Mouse (Mus musculus): ENCODE measurements at regions not wholly inside any gene's neighbourhood (a gene's known extent, or its start where the extent isn't known, plus 50 kb on each side); places are given as distances from the start of the nearest gene placed in this dataset.

DNA sequence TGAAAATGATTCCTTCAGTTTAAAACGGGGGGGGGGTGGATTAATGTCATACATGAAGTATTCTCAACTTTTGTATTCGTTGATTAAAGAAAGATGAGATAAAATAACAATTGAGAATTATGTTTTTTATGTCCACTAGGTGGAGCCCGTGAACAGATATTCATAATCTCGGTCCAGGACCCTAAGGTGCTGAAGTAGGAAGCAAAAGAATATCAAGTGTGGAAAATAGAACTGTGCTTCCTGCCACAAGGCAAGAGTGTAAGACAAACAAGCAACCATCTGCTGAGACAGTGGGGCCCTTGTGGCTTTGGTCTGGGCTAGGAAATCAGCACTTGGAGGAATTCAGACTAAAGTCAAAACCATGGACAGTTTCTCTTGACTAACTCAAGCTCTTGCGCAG, 50.9 kb upstream of the Kap start:
- Histone ChIP-seq H3K27me3 (ENCODE audit: insufficient read depth, low read length) (no peaks in the 10 kb centered on the region), H3K27ac (no peak overlapping the region)
- TF ChIP-seq CTCF (IDR thresholded peaks at IDR 0.05; ENCODE audit: low read depth), result peak; percentile 68

DNA sequence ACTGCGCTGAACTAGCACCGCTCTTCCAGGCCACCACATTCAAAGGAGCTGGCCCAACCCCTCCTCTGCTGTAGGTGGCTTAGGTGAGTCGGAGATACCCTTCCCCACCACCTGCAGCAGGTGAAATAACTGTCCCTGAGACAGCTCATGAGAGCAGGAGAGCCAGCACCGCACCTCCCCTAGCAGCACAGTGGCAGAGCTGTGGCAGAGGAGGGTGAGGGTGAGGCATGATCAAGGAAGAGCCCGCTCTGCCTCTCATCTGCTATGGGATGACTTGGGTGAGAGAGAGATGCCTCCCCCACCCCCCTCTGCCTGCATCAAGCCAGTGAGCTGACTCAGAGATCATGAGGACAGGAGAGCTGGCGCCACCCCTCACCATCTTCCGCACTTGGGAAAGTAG, 81.1 kb upstream of the Kap start:
- DNase-seq (ENCODE audit: low spot score) (no peak), ATAC-seq (no peak)
- Histone ChIP-seq H3K4me2 (ENCODE audit: low read depth, low read length) (no peak overlapping the region), H3K9ac (replicated peaks; ENCODE audit: low read length) (no peak overlapping the region), H3K9me3 (ENCODE audit: low read length) (no peaks in the 10 kb centered on the region), H3K27ac (no peak overlapping the region), H3K36me3 (ENCODE audit: insufficient read depth, low read length) (no peaks in the 10 kb centered on the region), H3K4me1 (ENCODE audit: insufficient read depth, low read length) (no peaks in the 10 kb centered on the region), H3K27me3 (ENCODE audit: insufficient read depth, low read length) (no peaks in the 10 kb centered on the region), H3K4me3 (ENCODE audit: low read length) (no peak overlapping the region)
- 85% methylated on average over 7 of the region's 7 CpGs for WGBS
- TF ChIP-seq CTCF (IDR thresholded peaks at IDR 0.05; ENCODE audit: low read depth), result no peak

More for the DNA sequence above, 50.9 kb upstream of the Kap start:
- H3K36me3 ChIP-seq (ENCODE audit: insufficient read depth, low read length), result no peaks in the 10 kb centered on the region
- no peak overlapping the region for H3K4me2 ChIP-seq (ENCODE audit: low read depth, low read length)
- no peak overlapping the region for H3K9ac ChIP-seq (replicated peaks; ENCODE audit: low read length)
- no peaks in the 10 kb centered on the region for H3K9me3 ChIP-seq (ENCODE audit: low read length)
- no peaks in the 10 kb centered on the region for H3K4me1 ChIP-seq (ENCODE audit: insufficient read depth, low read length)
- DNase-seq (ENCODE audit: low spot score) (peak; percentile 69), ATAC-seq (0 out of 2 replicates have a peak, but pooled peaks have one; percentile 29)
- WGBS, result 30% methylated on average over 5 of the region's 5 CpGs
- H3K4me3 ChIP-seq (ENCODE audit: low read length), result no peak overlapping the region

DNA sequence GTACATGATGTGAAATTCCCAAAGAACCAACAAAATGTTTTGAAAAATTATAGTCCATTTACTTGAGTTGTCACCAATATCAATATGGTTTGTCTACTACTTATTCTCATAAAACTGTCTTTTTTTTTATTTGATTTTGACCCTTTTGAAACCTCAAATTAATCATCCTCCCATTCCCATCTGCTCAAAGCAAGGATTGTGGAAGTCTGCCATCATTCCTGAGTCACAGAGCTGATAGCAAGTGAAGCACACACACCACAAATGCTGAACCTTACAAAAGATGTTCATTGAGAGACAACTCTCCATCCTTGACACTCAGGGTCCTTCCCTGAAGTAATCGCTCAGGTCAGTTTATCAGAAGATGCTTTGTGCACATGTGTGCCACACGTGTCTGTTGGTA, 82.1 kb upstream of the Kap start:
- TF ChIP-seq CTCF (IDR thresholded peaks at IDR 0.05; ENCODE audit: low read depth), result no peak
- 95% methylated on average over 2 of the region's 2 CpGs for WGBS
- no peak overlapping the region for H3K9ac ChIP-seq (replicated peaks; ENCODE audit: low read length)
- H3K27ac ChIP-seq, result no peak overlapping the region
- H3K4me2 ChIP-seq (ENCODE audit: low read depth, low read length), result no peak overlapping the region
- no peaks in the 10 kb centered on the region for H3K9me3 ChIP-seq (ENCODE audit: low read length)
- H3K4me3 ChIP-seq (ENCODE audit: low read length), result no peak overlapping the region
- no peaks in the 10 kb centered on the region for H3K4me1 ChIP-seq (ENCODE audit: insufficient read depth, low read length)
- H3K36me3 ChIP-seq (ENCODE audit: insufficient read depth, low read length), result no peaks in the 10 kb centered on the region
- no peaks in the 10 kb centered on the region for H3K27me3 ChIP-seq (ENCODE audit: insufficient read depth, low read length)
- ATAC-seq (no peak), DNase-seq (ENCODE audit: low spot score) (no peak)

DNA sequence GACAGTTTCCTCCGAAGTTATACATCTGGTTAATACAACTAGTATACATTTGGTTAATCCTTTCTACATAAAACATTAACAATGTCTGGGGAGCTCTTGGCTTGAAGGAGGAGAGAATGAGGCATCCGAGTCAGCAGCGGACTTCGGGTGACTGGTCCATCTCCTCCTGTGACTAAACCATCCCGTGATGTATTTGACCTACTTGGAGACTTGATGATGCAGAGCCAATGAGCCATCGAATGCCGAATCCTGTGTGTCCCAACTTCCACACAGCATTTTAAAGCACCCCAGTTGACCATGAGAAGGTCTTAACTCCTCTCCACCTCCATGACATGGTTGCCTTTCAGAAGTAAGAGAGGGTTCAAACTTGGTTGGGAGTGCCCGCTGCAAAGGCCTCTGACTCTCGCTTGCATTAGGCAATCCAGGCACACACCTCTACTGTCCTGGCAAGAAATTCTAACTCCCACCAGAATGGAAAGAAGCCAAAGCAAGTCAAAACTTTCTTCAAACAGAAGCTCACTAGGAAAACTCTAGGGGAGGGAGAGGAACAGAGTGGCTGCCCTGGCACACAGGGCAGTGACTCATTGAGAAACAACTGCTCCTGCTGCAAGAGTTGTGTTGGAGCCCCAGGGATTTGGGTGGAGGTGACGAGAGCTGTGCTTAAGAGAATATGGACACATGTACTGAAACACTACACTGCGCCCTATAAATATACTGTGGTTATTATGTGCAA, 75.4 kb upstream of the Etv6 start:
- H3K4me3 ChIP-seq (ENCODE audit: low read length), result no peak overlapping the region
- peak; percentile 45 for ATAC-seq
- no peak for DNase-seq (ENCODE audit: low spot score)
- 83% methylated on average over 11 of the region's 11 CpGs for WGBS
- H3K4me2 ChIP-seq (ENCODE audit: low read depth, low read length), result no peak overlapping the region
- H3K4me1 ChIP-seq (ENCODE audit: insufficient read depth, low read length), result no peaks in the 10 kb centered on the region
- H3K27me3 ChIP-seq (ENCODE audit: insufficient read depth, low read length), result no peaks in the 10 kb centered on the region
- no peaks in the 10 kb centered on the region for H3K9me3 ChIP-seq (ENCODE audit: low read length)
- no peak for TF ChIP-seq CTCF (IDR thresholded peaks at IDR 0.05; ENCODE audit: low read depth)
- H3K36me3 ChIP-seq (ENCODE audit: insufficient read depth, low read length), result no peaks in the 10 kb centered on the region
- no peak overlapping the region for H3K27ac ChIP-seq
- H3K9ac ChIP-seq (replicated peaks; ENCODE audit: low read length), result no peak overlapping the region

DNA sequence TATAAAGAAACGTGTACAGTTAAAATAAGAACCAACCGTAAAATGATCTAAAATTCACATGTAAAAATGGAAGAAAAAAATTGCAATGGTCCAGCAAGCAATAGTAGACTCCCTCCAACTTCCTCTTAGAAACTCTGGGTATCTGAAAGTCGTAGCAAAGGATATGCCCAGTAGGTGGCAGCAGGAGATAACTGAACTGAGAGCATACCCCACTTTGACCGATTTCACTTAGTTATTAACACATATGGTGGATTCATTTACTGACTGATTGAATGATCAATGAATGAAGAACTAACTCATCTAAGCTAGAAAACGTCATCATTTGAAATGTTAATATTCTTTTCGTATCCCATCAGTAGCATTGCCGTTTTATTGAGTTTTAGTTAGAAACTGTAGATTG, 74.8 kb upstream of the Etv6 start:
- H3K27ac ChIP-seq, result no peak overlapping the region
- H3K9ac ChIP-seq (replicated peaks; ENCODE audit: low read length), result no peak overlapping the region
- H3K4me3 ChIP-seq (ENCODE audit: low read length), result no peak overlapping the region
- no peaks in the 10 kb centered on the region for H3K27me3 ChIP-seq (ENCODE audit: insufficient read depth, low read length)
- no peaks in the 10 kb centered on the region for H3K4me1 ChIP-seq (ENCODE audit: insufficient read depth, low read length)
- no peak overlapping the region for H3K4me2 ChIP-seq (ENCODE audit: low read depth, low read length)
- ATAC-seq, result peak; percentile 81
- H3K36me3 ChIP-seq (ENCODE audit: insufficient read depth, low read length), result no peaks in the 10 kb centered on the region
- WGBS, result 25% methylated on average over 7 of the region's 7 CpGs
- peak; percentile 87 for DNase-seq (ENCODE audit: low spot score)
- peak; percentile 92 for TF ChIP-seq CTCF (IDR thresholded peaks at IDR 0.05; ENCODE audit: low read depth)
- H3K9me3 ChIP-seq (ENCODE audit: low read length), result no peaks in the 10 kb centered on the region

DNA sequence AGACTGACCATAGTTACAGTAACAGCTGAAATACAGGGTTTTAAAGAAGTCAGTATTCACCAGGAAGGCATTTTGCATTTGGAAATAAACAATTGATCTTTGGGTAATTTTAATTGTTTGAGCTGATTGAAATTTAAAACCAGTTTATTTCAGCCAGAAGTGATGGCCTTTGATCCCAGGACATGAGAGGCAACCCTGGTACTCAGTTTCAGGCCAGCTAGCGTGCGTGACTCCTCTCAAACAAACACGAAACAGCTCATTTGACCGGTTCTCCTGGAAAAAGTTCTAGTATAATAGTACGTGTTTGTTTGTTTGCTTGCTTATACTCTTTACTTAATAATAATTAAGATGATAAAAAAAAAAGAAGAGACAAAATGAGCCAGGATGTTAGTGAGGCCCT, 72.9 kb upstream of the Etv6 start:
- Histone ChIP-seq H3K9me3 (ENCODE audit: low read length) (no peaks in the 10 kb centered on the region), H3K4me1 (ENCODE audit: insufficient read depth, low read length) (no peaks in the 10 kb centered on the region), H3K27ac (no peak overlapping the region), H3K9ac (replicated peaks; ENCODE audit: low read length) (no peak overlapping the region), H3K27me3 (ENCODE audit: insufficient read depth, low read length) (no peaks in the 10 kb centered on the region), H3K4me3 (ENCODE audit: low read length) (no peak overlapping the region), H3K36me3 (ENCODE audit: insufficient read depth, low read length) (no peaks in the 10 kb centered on the region), H3K4me2 (ENCODE audit: low read depth, low read length) (no peak overlapping the region)
- no peak for TF ChIP-seq CTCF (IDR thresholded peaks at IDR 0.05; ENCODE audit: low read depth)
- ATAC-seq (no peak), DNase-seq (ENCODE audit: low spot score) (no peak)
- WGBS, result 89% methylated on average over 5 of the region's 5 CpGs

DNA sequence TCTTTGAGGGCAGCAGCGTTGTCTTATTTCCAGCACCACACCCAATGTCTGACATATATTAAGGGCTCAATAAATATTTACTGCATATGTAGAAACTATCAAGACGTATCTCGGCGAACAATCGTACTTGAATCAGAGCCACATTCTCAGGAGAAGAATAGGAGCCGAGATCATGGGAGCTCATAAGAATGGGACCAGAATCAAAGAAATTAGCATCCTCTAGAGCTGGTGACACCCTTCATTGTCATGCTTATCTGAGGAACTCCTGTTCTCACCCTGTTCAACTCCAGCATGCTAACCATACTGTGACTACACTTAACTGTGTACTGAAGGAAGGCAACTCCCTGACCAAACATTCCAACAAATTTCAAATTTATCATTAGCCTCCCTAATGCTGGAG, 72.2 kb upstream of the Etv6 start:
- H3K4me2 ChIP-seq (ENCODE audit: low read depth, low read length), result no peak overlapping the region
- H3K4me3 ChIP-seq (ENCODE audit: low read length), result no peak overlapping the region
- no peaks in the 10 kb centered on the region for H3K36me3 ChIP-seq (ENCODE audit: insufficient read depth, low read length)
- no peak for DNase-seq (ENCODE audit: low spot score)
- no peak for ATAC-seq
- H3K9me3 ChIP-seq (ENCODE audit: low read length), result no peaks in the 10 kb centered on the region
- 73% methylated on average over 6 of the region's 6 CpGs for WGBS
- TF ChIP-seq CTCF (IDR thresholded peaks at IDR 0.05; ENCODE audit: low read depth), result no peak
- no peak overlapping the region for H3K9ac ChIP-seq (replicated peaks; ENCODE audit: low read length)
- H3K27ac ChIP-seq, result no peak overlapping the region
- no peaks in the 10 kb centered on the region for H3K27me3 ChIP-seq (ENCODE audit: insufficient read depth, low read length)
- no peaks in the 10 kb centered on the region for H3K4me1 ChIP-seq (ENCODE audit: insufficient read depth, low read length)
